Mouse (Mus musculus) central nervous system, embryonic 18 days (tissue): Measurements from ENCODE around the gene Liph. TPM values are rescaled to one million over a fixed set of nuclear protein-coding genes. Genes with fewer than 3 reads are reported as not detected.

Experiments used
- polyA plus RNA-seq: library from polyadenylated mRNA; depleted of rRNA; stranded (reverse); fragments of >200 nt; gene quantifications from 2 replicates; pipeline ENCODE4 v1.2.3, GENCODE M21; 2012; rRNA removed

Liph gene
- polyA plus RNA-seq = 0.39 and 0.57 TPM in 2 replicates

GRCm38 (mm10) chr16:21995304-21995703 lies at the start of gene Liph:
TSS of gene Liph (minus strand) at chr16:21995663.

DNA sequence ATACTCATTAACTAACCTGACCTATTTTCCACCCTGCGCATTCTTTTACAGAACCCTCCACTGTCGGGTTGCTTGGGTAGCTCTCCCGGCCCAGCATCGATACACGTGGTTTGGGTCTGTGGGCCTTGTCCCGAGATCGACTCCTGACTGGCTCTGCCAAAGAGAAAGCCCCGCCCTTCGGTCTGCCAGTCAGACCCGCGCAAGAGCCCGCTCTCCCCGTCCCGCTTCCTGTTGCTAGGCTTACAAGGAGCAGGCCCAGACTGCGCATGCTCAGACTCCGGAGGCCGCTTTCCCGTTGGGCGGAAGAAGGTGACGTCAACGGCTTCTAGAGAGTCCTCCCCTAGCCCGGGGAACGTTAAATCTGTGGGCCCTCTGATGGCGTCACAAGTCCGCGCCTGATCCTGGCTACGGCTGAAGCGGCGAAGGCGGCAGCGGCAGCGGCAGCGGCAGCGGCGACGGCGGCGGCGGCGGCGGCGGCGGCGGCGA lies 13.7 kb upstream of the Liph start, which contains the start of gene Senp2:
TSS of gene Senp2 (plus strand) at position 386 of the 486 bp plus-strand sequence.

DNA sequence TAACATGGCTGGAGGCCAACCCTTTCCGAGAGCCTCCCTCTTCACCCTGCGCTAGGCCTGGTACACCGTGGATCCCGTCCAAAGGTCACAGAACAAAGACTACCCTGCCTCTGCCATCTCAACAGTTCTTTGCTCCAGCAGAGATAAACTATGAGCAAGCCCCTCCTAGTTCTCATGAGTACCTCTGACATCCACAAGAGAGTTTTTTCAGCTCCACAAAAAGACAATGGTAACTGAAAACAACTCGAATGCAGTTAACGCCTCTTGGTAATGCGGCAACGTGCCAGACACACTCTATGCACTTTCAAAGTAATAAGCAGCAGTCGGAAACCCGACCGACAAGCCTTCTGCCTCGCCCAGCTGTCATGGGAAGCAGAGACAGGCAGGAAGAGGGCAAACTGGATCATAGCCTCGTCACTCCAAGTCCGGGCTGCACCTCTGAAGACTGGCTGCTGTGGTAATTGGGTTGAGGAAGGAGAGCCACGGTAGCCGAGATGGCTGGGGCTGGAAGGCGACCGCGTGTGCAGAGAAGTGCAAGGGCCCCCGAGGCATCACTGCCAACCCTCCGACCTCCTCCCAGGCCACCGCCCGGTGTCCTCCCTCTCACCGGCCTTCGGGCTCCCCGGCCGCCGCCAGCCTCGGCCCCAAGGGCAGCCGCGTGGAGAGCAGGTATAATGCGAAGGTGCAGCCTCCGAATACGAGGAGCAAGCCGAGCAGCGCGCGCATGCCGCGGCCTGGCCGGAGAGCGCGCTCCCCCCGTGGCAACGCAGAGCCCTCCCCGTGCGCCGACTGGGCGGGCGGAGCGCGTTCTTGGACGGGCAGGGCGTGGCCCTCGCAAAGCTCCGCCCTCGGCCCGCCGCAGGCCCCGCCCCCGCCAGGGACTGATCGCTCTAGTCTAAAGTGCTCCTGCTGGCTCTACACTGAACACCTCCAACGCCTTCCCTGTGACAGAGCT lies 48.4 kb downstream of the Liph start, which contains the start of gene Tmem41a:
TSS of gene Tmem41a (minus strand) at position 792 of the 955 bp plus-strand sequence.

Other genes starting within 250 kb of the Liph start
- 2.2 and 2.5 TPM in 2 replicates for gene Ehhadh, start 207.9 kb downstream of the Liph start, polyA plus RNA-seq
- 6.6 and 7.1 TPM in 2 replicates for gene Map3k13, start 201.3 kb downstream of the Liph start, polyA plus RNA-seq
- 31.5 and 32.0 TPM in 2 replicates for gene Tmem41a, start 48.1 kb downstream of the Liph start, polyA plus RNA-seq
- gene Senp2, start 13.8 kb upstream of the Liph start, polyA plus RNA-seq = 39.6 and 42.3 TPM in 2 replicates
- gene Igf2bp2, start 167.6 kb upstream of the Liph start, polyA plus RNA-seq = 9.8 and 10.1 TPM in 2 replicates